Mouse (Mus musculus) limb, embryonic 12.5 days (tissue): ENCODE results near the gene Cpne5. TPM values are rescaled to one million over a fixed set of nuclear protein-coding genes. Genes with fewer than 3 reads are reported as not detected.
A peak's percentile ranks its signal among the peaks of the same experiment; 100 is the strongest.

Experiments used
- ATAC-seq: fragments of 200-750 bp; cut with Nextera tagmentation; 2 replicates; pipeline ENCODE4 v1.8.0; 2017; ENCODE audit warnings: low read depth, moderate TSS enrichment; ENCODE audit not compliant: insufficient number of reproducible peaks, insufficient read depth, low FRiP score, low TSS enrichment
- H3K27ac ChIP-seq: fragments of 300-500 bp; sonication (generic); 2 replicates; pipeline ENCODE4 v1.5.1; 2016; ENCODE audit warnings: mild to moderate bottlenecking, moderate library complexity
- H3K27me3 ChIP-seq: fragments of 300-500 bp; sonication (generic); 2 replicates; pipeline ENCODE4 v1.6.1; 2016; ENCODE audit warnings: mild to moderate bottlenecking, moderate library complexity
- H3K36me3 ChIP-seq: fragments of 300-500 bp; sonication (generic); 2 replicates; pipeline ENCODE4 v1.6.1; 2016; ENCODE audit warnings: mild to moderate bottlenecking, moderate library complexity
- H3K4me1 ChIP-seq: fragments of 300-500 bp; sonication (generic); replicated peaks from 2 replicates; pipeline ENCODE4 v1.6.1; 2016
- H3K4me2 ChIP-seq: fragments of 300-500 bp; sonication (generic); 2 replicates; pipeline ENCODE4 v1.6.1; 2016; ENCODE audit warnings: mild to moderate bottlenecking, moderate library complexity
- H3K4me3 ChIP-seq: fragments of 300-500 bp; sonication (generic); replicated peaks from 2 replicates; pipeline ENCODE4 v1.5.1; 2016; ENCODE audit warnings: mild to moderate bottlenecking
- H3K9ac ChIP-seq: fragments of 300-500 bp; sonication (generic); replicated peaks from 2 replicates; pipeline ENCODE4 v1.6.1; 2016; ENCODE audit warnings: mild to moderate bottlenecking, moderate library complexity
- H3K9me3 ChIP-seq: fragments of 300-500 bp; sonication (generic); 2 replicates; pipeline ENCODE4 v1.6.1; 2016; ENCODE audit warnings: mild to moderate bottlenecking, moderate library complexity
- WGBS: fragments of 180-500 bp; shearing (Covaris S2); methylation state at CpG from one replicate; pipeline ENCODE4 v1.1.7; 2016; 5-methylcytosine and 5-hydroxymethylcytosine counted together
- polyA plus RNA-seq: library from polyadenylated mRNA; unstranded; fragments of >200 nt; fragmentation: Nextera tagmentation; extraction: Ambion mirVana; gene quantifications from 2 replicates; pipeline ENCODE4 v1.2.1, GENCODE M21; 2016

Cpne5 gene
- polyA plus RNA-seq, 1 experiment from 2014 or later, result 6.4 TPM

- Histone ChIP-seq H3K27me3 (peaks cover 7% of the 10 kb centered on the region), H3K9me3 (no peaks in the 10 kb centered on the region), H3K36me3 (no peaks in the 10 kb centered on the region), H3K4me1 (peaks cover 23% of the 10 kb centered on the region), H3K9ac (no peak overlapping the region), H3K27ac (no peak overlapping the region), H3K4me2 (no peak overlapping the region), H3K4me3 (no peak overlapping the region)
- 79% methylated on average over 4 of the region's 4 CpGs for WGBS
- ATAC-seq, result no peak
Observed at GRCm38 (mm10) chr17:29180406-29181127, 57.4 kb downstream of the Cpne5 start.

GRCm38 (mm10) chr17:29179917-29180316, 58.0 kb downstream of the Cpne5 start:
- Histone ChIP-seq H3K4me3 (no peak overlapping the region), H3K9ac (no peak overlapping the region), H3K27me3 (peaks cover 7% of the 10 kb centered on the region), H3K9me3 (no peaks in the 10 kb centered on the region), H3K27ac (no peak overlapping the region), H3K4me1 (peaks cover 16% of the 10 kb centered on the region), H3K36me3 (no peaks in the 10 kb centered on the region), H3K4me2 (no peak overlapping the region)
- 86% methylated on average over 6 of the region's 6 CpGs for WGBS
- ATAC-seq, result no peak

GRCm38 (mm10) chr17:29178503-29179059, 59.4 kb downstream of the Cpne5 start:
- Histone ChIP-seq H3K4me3 (no peak overlapping the region), H3K4me1 (peaks cover 15% of the 10 kb centered on the region), H3K9me3 (no peaks in the 10 kb centered on the region), H3K9ac (no peak overlapping the region), H3K27me3 (peaks cover 7% of the 10 kb centered on the region), H3K36me3 (no peaks in the 10 kb centered on the region), H3K27ac (no peak overlapping the region), H3K4me2 (no peak overlapping the region)
- no peak for ATAC-seq
- 71% methylated on average over 9 of the region's 9 CpGs for WGBS

- Histone ChIP-seq H3K27ac (no peak overlapping the region), H3K9ac (0 out of 2 replicates have a peak overlapping the region, but pooled peaks have one; percentile 5), H3K4me2 (no peak overlapping the region), H3K27me3 (no peaks in the 10 kb centered on the region), H3K36me3 (no peaks in the 10 kb centered on the region), H3K4me3 (no peak overlapping the region), H3K9me3 (no peaks in the 10 kb centered on the region), H3K4me1 (peaks cover 21% of the 10 kb centered on the region)
- 24% methylated on average over 9 of the region's 9 CpGs for WGBS
- no peak for ATAC-seq
Observed at GRCm38 (mm10) chr17:29176391-29177267, 61.3 kb downstream of the Cpne5 start.

GRCm38 (mm10) chr17:29175693-29176092, 62.3 kb downstream of the Cpne5 start:
- Histone ChIP-seq H3K4me2 (no peak overlapping the region), H3K4me1 (peaks cover 25% of the 10 kb centered on the region), H3K36me3 (no peaks in the 10 kb centered on the region), H3K4me3 (no peak overlapping the region), H3K27me3 (no peaks in the 10 kb centered on the region), H3K9ac (no peak overlapping the region), H3K27ac (no peak overlapping the region), H3K9me3 (no peaks in the 10 kb centered on the region)
- 76% methylated on average over 3 of the region's 3 CpGs for WGBS
- no peak for ATAC-seq

GRCm38 (mm10) chr17:29173165-29173564, 64.8 kb downstream of the Cpne5 start:
- 77% methylated on average over 8 of the region's 8 CpGs for WGBS
- Histone ChIP-seq H3K9ac (no peak overlapping the region), H3K27me3 (no peaks in the 10 kb centered on the region), H3K4me2 (no peak overlapping the region), H3K4me1 (peaks cover 25% of the 10 kb centered on the region), H3K9me3 (no peaks in the 10 kb centered on the region), H3K4me3 (no peak overlapping the region), H3K36me3 (no peaks in the 10 kb centered on the region), H3K27ac (no peak overlapping the region)
- ATAC-seq, result no peak

- H3K27ac ChIP-seq, result no peak overlapping the region
- no peaks in the 10 kb centered on the region for H3K36me3 ChIP-seq
- H3K4me3 ChIP-seq, result no peak overlapping the region
- H3K9ac ChIP-seq, result no peak overlapping the region
- 43% methylated on average over 10 of the region's 10 CpGs for WGBS
- H3K4me2 ChIP-seq, result no peak overlapping the region
- H3K9me3 ChIP-seq, result no peaks in the 10 kb centered on the region
- no peaks in the 10 kb centered on the region for H3K27me3 ChIP-seq
- peaks cover 27% of the 10 kb centered on the region for H3K4me1 ChIP-seq
- ATAC-seq, result no peak
Observed at GRCm38 (mm10) chr17:29172062-29172461, 65.9 kb downstream of the Cpne5 start.

- Histone ChIP-seq H3K9ac (no peak overlapping the region), H3K4me1 (peaks cover 18% of the 10 kb centered on the region), H3K9me3 (no peaks in the 10 kb centered on the region), H3K27me3 (peaks cover 8% of the 10 kb centered on the region; the same call in 1 of the 2 replicates), H3K4me3 (no peak overlapping the region), H3K27ac (no peak overlapping the region), H3K36me3 (no peaks in the 10 kb centered on the region), H3K4me2 (no peak overlapping the region)
- no peak for ATAC-seq
- 23% methylated on average over 14 of the region's 14 CpGs for WGBS
Observed at GRCm38 (mm10) chr17:29171001-29171772, 66.8 kb downstream of the Cpne5 start.

- no peak overlapping the region for H3K27ac ChIP-seq
- WGBS, result 77% methylated on average over 14 of the region's 14 CpGs
- H3K4me2 ChIP-seq, result no peak overlapping the region
- H3K27me3 ChIP-seq, result peaks cover 14% of the 10 kb centered on the region
- ATAC-seq, result no peak
- H3K36me3 ChIP-seq, result no peaks in the 10 kb centered on the region
- H3K4me1 ChIP-seq, result peaks cover 18% of the 10 kb centered on the region; the same call in 1 of the 2 replicates
- no peak overlapping the region for H3K4me3 ChIP-seq
- no peak overlapping the region for H3K9ac ChIP-seq
- no peaks in the 10 kb centered on the region for H3K9me3 ChIP-seq
Observed at GRCm38 (mm10) chr17:29170431-29171000, 67.5 kb downstream of the Cpne5 start.

- H3K4me3 ChIP-seq, result no peak overlapping the region
- H3K36me3 ChIP-seq, result no peaks in the 10 kb centered on the region
- H3K4me1 ChIP-seq, result peaks cover 28% of the 10 kb centered on the region
- H3K9me3 ChIP-seq, result no peaks in the 10 kb centered on the region
- 76% methylated on average over 12 of the region's 12 CpGs for WGBS
- no peak overlapping the region for H3K27ac ChIP-seq
- H3K27me3 ChIP-seq, result peaks cover 27% of the 10 kb centered on the region
- no peak for ATAC-seq
- H3K4me2 ChIP-seq, result no peak overlapping the region
- H3K9ac ChIP-seq, result no peak overlapping the region
Observed at GRCm38 (mm10) chr17:29168996-29169601, 68.9 kb downstream of the Cpne5 start.
